Mouse (Mus musculus) lung, adult 2 months (tissue): ENCODE results near the gene Gpa33. TPM values are rescaled to one million over a fixed set of nuclear protein-coding genes. Genes with fewer than 3 reads are reported as not detected.

Source experiments
- DNase-seq: peaks from one replicate; pipeline ENCODE4 v3.0.0; 2022
- H3K4me1 ChIP-seq: fragments of 200-500 bp; 2 replicates; pipeline ENCODE4 v1.6.1; 2011; ENCODE audit warnings: low read length; ENCODE audit not compliant: control insufficient read depth, insufficient read depth
- H3K4me3 ChIP-seq: fragments of 200-500 bp; replicated peaks from 2 replicates; pipeline ENCODE3; 2011; ENCODE audit warnings: low read depth, mild to moderate bottlenecking, control low read depth, low read length; ENCODE audit errors: extremely low read depth
- CTCF ChIP-seq: fragments of 200-500 bp; IDR thresholded peaks from 2 replicates; pipeline ENCODE4 v1.5.1; 2011; ENCODE audit warnings: mild to moderate bottlenecking, low read length, control low read depth; ENCODE audit not compliant: insufficient read depth
- POLR2A ChIP-seq: fragments of 200-500 bp; IDR thresholded peaks from 2 replicates; pipeline ENCODE4 v1.6.1; 2011; ENCODE audit warnings: low read depth, mild to moderate bottlenecking, control low read depth, low read length, borderline replicate concordance; ENCODE audit errors: extremely low read depth
- WGBS: fragments of 180-500 bp; shearing (Covaris S2); methylation state at CpG from one replicate; pipeline ENCODE4 v1.1.7; 2018; 5-methylcytosine and 5-hydroxymethylcytosine counted together
- polyA plus RNA-seq: library from polyadenylated mRNA; depleted of rRNA; stranded (reverse); fragments of >200 nt; gene quantifications from 2 replicates; pipeline ENCODE4 v1.2.3, GENCODE M21; 2012; rRNA removed

The Gpa33 gene
- polyA plus RNA-seq = 0.04 and 2.6 TPM in 2 replicates

- no peak for DNase-seq
- Histone ChIP-seq H3K4me1 (no peaks in the 10 kb centered on the region), H3K4me3 (no peak within 1 kb of the TSS)
- 81% methylated on average over 5 of the region's 5 CpGs for WGBS
- TF ChIP-seq POLR2A = no peak
- no peak for TF ChIP-seq CTCF
Measured at GRCm38 (mm10) chr1:166130224-166130860, at the start of gene Gpa33. Gpa33 (plus strand) TSS chr1:166130238.

- WGBS = 82% methylated on average over 19 of the region's 19 CpGs
- H3K4me3 ChIP-seq = no peak overlapping the region
- no peaks in the 10 kb centered on the region for H3K4me1 ChIP-seq
- TF ChIP-seq POLR2A (no peak), CTCF (no peak)
- no peak for DNase-seq
Measured at GRCm38 (mm10) chr1:166088446-166089170, 41.4 kb upstream of the Gpa33 start.

- no peaks in the 10 kb centered on the region for H3K4me1 ChIP-seq
- no peak for TF ChIP-seq POLR2A
- TF ChIP-seq CTCF = no peak
- 59% methylated on average over 3 of the region's 3 CpGs for WGBS
- H3K4me3 ChIP-seq = no peak overlapping the region
- no peak for DNase-seq
Measured at GRCm38 (mm10) chr1:166089337-166089736, 40.7 kb upstream of the Gpa33 start.

- 56% methylated on average over 4 of the region's 4 CpGs for WGBS
- no peak for DNase-seq
Measured at GRCm38 (mm10) chr1:166089739-166090138, 40.3 kb upstream of the Gpa33 start.

GRCm38 (mm10) chr1:166090306-166090705 lies 39.7 kb upstream of the Gpa33 start:
- WGBS = 70% methylated on average over 2 of the region's 2 CpGs
- H3K4me1 ChIP-seq = no peaks in the 10 kb centered on the region
- DNase-seq = no peak
- TF ChIP-seq CTCF = no peak
- no peak for TF ChIP-seq POLR2A
- H3K4me3 ChIP-seq = no peak overlapping the region

More at GRCm38 (mm10) chr1:166089739-166090138, 40.3 kb upstream of the Gpa33 start:
- H3K4me1 ChIP-seq = no peaks in the 10 kb centered on the region
- no peak overlapping the region for H3K4me3 ChIP-seq
- TF ChIP-seq CTCF (no peak), POLR2A (no peak)

- Histone ChIP-seq H3K4me1 (no peaks in the 10 kb centered on the region), H3K4me3 (no peak overlapping the region)
- TF ChIP-seq CTCF = no peak
- no peak for TF ChIP-seq POLR2A
- 69% methylated on average over 3 of the region's 3 CpGs for WGBS
- DNase-seq = no peak
Measured at GRCm38 (mm10) chr1:166094462-166094861, 35.6 kb upstream of the Gpa33 start.

GRCm38 (mm10) chr1:166098120-166098519 lies 31.9 kb upstream of the Gpa33 start:
- no peaks in the 10 kb centered on the region for H3K4me1 ChIP-seq
- 89% methylated on average over 2 of the region's 2 CpGs for WGBS
- no peak overlapping the region for H3K4me3 ChIP-seq
- TF ChIP-seq POLR2A (no peak), CTCF (no peak)
- no peak for DNase-seq

GRCm38 (mm10) chr1:166102920-166103608 lies 27.0 kb upstream of the Gpa33 start:
- 67% methylated on average over 11 of the region's 11 CpGs for WGBS
- no peak for DNase-seq
- TF ChIP-seq POLR2A = no peak
- TF ChIP-seq CTCF = peak; percentile 52
- Histone ChIP-seq H3K4me3 (no peak overlapping the region), H3K4me1 (no peaks in the 10 kb centered on the region)

GRCm38 (mm10) chr1:166104858-166105257 lies 25.2 kb upstream of the Gpa33 start:
- no peak for TF ChIP-seq POLR2A
- no peak for TF ChIP-seq CTCF
- Histone ChIP-seq H3K4me1 (no peaks in the 10 kb centered on the region), H3K4me3 (no peak overlapping the region)
- no peak for DNase-seq
- 87% methylated on average over 3 of the region's 3 CpGs for WGBS
